Mouse (Mus musculus): ENCODE results near the gene Ppp4r4. TPM values are rescaled to one million over a fixed set of nuclear protein-coding genes. Genes with fewer than 3 reads are reported as not detected.

The Ppp4r4 gene
- under 1 TPM; 0.09 to 0.11 TPM for total RNA-seq (2023)

GRCm38 (mm10) chr12:103532020-103532648, at the start of gene Ppp4r4:
Ppp4r4 (plus strand) TSS chr12:103532283.

GRCm38 (mm10) chr12:103631203-103631612, 99.1 kb downstream of the Ppp4r4 start, which contains the start of gene Serpina10:
Serpina10 (minus strand) TSS chr12:103631444.

GRCm38 (mm10) chr12:103656848-103657626, 125.0 kb downstream of the Ppp4r4 start, which contains the start of gene Serpina6:
Serpina6 (minus strand) TSS chr12:103657212.

Other genes starting within 250 kb of the Ppp4r4 start
- not detected for gene Fam181a, start 221.3 kb upstream of the Ppp4r4 start, total RNA-seq (2023)
- under 1 TPM in 1 of 2 experiments, not detected in 1; 0.18 TPM for gene Asb2, start 176.3 kb upstream of the Ppp4r4 start, total RNA-seq (2023)
- gene Otub2, start 143.6 kb upstream of the Ppp4r4 start, total RNA-seq (2023), result 1 to 10 TPM; 1.8 to 2.2 TPM
- 1 to 10 TPM; 1.4 to 2.5 TPM for gene 9330161L09Rik, start 124.5 kb upstream of the Ppp4r4 start, total RNA-seq (2023)
- 10 to 100 TPM; 57.6 to 59.6 TPM for gene Ddx24, start 106.5 kb upstream of the Ppp4r4 start, total RNA-seq (2023)
- 10 to 100 TPM; 78.8 to 93.3 TPM for gene Ifi27, start 98.1 kb upstream of the Ppp4r4 start, total RNA-seq (2023)
- 100 to 1,000 TPM; 101 to 117 TPM for gene Ifi27l2a, start 88.6 kb upstream of the Ppp4r4 start, total RNA-seq (2023)
- not detected for gene Ifi27l2b, start 75.1 kb upstream of the Ppp4r4 start, total RNA-seq (2023)
- under 1 TPM; 0.26 to 0.37 TPM for gene Serpina10, start 99.2 kb downstream of the Ppp4r4 start, total RNA-seq (2023)
- gene Serpina6, start 124.9 kb downstream of the Ppp4r4 start, total RNA-seq (2023), result not detected
- gene Serpina16, start 143.9 kb downstream of the Ppp4r4 start, total RNA-seq (2023), result not detected
- not detected for gene Serpina1f, start 163.2 kb downstream of the Ppp4r4 start, total RNA-seq (2023)
- 1 to 10 TPM in 1 of 2 experiments, not detected in 1; 1.4 TPM for gene Serpina1d, start 241.3 kb downstream of the Ppp4r4 start, total RNA-seq (2023)